Mouse (Mus musculus): Measurements from ENCODE around the gene Tnni3k.
"Not testable (repeated sequence)": the region's sequence is repeated elsewhere in the genome, so short reads cannot be mapped to it uniquely, and the experiment has no call there.

Gene Tnni3k

GRCm38 (mm10) chr3:154824713-154825112 is 230.5 kb downstream of the Tnni3k start:
- no peak for DNase-seq

- not testable (repeated sequence) for DNase-seq
Observed at GRCm38 (mm10) chr3:154819684-154820083, 235.5 kb downstream of the Tnni3k start.

DNA sequence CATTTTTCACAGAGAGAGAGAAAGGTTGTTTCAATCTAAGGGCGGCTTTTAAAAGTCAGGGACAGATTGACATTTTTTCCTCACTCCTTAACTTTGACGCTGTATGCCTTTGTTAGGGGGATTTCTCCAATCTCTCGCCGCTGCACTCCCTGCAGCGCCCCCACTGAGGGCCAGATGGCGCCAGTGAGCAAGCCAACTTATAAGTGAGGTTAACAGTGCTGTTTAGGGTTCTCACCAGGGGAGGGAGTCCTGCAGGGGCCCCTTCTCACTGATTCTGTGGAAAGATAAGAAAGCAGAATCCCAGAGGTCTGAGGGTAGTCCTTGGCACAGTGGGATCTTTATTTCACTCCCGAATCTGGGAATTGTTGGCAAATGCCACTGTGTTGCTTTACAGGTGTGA is 237.5 kb downstream of the Tnni3k start:
- DNase-seq: peak; percentile 62 to 65

DNA sequence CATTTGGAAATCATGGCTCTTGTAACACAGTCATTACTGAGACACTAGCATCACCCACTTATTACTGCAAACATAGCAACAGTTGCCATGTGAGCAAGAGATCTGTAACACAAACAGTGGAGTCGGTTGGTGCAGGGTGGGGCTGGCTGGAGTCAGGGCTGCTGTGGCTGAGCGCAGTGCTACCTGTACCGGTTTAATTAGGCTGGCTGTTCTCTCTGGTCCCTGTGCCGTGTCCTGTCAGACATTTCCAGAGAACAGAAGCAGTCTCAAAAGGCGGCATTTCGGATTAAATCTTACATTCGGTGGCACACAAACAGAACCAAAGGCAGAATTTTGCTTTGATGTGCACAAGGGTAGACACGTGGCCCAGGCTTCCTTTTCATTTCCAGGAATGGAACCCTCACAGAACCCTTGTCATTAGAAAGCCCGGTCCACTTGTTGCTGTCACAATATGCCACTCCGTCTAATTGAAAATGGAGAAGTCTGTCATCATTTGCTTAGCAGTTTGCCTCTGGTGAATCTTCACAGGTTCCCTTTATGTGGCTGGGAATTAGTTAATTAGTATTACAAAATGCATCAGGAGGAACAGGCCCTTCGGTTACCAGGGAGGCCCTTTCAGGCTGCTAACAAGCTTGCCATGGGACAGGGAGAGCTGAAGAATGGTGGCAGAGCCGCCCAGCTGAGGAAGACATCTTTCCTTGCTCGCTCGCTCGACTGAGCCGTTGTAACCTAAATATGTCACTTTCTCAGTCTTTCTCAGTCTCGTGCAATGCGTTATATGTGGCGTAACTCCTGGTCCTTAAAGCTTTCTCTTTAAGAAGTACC is 238.2 kb downstream of the Tnni3k start:
- DNase-seq: no peak

DNA sequence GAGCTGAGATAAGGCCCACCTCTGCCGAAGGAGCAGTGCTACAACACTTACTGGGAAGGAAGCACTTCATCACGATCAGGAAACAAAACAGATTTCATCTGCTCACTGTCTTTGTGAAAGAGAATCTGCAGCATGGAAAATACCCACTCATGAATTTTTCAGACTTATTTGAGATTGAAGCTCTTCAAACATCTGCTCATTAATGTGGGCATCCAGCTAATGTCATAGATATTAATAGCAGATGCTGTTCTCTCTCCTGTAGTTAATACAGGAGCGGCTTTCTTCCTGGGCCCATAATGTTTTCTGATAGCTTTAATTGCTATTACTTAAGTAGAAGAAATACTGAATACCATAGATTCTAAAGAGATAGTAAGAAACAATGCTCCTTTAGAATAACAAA is 239.0 kb downstream of the Tnni3k start:
- DNase-seq: no peak

DNA sequence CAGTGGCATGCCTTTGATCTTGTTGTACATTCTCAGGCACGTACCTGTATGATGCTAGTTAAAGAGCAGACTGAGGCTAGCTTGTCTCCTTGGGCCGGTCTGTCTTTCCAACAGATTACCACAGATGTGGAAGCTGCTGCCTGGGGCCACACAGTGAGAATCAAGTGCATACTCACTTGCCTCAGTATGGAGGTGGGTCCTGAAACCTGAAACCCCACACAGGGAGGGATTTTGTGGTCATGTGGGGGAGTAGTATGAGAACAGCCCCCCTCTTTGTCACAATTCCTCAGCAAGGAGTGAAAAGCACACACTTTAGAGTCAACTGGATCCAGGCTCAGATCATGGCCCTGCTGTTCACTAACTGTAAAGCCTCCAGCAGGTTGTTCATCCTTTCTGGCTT is 239.6 kb downstream of the Tnni3k start:
- no peak for DNase-seq

- no peak for DNase-seq
Observed at GRCm38 (mm10) chr3:154812893-154813292, 242.3 kb downstream of the Tnni3k start.

GRCm38 (mm10) chr3:154811833-154812232 is 243.4 kb downstream of the Tnni3k start:
- DNase-seq: no peak

DNA sequence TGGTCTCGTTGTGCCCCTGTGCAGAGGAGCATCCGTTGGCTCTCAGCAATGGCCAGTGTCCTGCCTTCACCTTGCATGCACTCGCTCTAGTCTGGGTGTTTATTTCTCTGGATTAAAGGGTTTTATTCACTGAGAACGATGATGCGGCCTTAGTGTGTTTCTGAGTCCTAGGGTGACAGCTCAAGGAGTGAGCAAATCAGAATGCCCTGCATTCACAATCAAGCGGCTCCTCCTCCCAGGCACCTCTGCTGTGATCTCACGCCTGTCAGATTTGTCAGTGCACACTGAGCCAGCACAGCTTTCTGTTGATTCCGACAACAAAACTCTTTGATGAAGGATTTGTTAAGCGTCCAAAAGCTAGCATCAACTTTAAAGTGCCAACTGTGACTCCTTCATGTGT is 243.9 kb downstream of the Tnni3k start:
- DNase-seq: no peak

DNA sequence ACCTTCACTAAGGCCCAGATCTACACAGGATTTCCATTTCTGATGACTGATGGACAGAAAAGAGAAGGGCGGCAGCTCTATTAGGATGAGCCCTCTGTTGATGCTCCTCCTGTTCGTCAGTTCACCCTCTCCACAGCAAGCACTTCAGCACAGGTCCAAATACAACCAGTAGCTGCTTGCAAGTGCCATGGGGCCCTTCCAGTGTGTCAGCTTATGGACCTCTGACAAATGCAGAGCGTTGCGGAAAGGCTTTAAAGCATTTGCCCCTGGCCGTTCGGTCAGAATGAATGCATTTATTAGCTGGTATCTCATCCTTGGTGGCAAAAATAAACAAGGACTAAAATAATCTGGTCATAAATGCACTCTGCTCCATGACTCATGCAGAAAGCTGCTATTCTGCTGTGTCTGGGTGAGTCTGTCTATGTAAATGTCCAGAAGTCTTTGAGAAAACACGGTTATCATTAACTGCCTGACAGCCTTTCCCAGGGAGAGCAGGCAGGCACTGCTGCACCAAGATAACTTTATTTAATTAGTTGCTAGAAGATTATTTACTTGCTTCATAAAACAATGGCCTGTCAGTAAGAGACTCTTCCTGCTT is 244.8 kb downstream of the Tnni3k start:
- no peak for DNase-seq

DNA sequence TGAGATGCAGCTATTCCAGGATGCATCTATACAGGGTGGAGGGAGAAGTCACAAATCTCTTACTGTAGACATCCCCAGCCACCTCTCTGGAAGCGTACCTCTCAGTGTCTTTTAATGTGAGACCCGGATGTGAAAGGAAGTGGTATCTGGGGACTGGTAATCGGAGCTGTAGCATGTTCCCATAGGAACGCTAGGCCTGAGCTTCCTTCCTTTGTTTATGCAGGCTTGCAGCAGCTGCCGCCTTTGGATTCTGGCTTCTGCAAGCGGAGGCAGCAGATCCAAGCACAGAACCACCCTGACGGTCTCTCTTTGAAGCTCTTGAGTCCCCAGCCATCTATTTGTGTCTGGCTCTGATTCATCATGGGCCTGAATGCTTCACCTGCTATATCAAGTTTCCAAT is 248.6 kb downstream of the Tnni3k start:
- DNase-seq: no peak

DNA sequence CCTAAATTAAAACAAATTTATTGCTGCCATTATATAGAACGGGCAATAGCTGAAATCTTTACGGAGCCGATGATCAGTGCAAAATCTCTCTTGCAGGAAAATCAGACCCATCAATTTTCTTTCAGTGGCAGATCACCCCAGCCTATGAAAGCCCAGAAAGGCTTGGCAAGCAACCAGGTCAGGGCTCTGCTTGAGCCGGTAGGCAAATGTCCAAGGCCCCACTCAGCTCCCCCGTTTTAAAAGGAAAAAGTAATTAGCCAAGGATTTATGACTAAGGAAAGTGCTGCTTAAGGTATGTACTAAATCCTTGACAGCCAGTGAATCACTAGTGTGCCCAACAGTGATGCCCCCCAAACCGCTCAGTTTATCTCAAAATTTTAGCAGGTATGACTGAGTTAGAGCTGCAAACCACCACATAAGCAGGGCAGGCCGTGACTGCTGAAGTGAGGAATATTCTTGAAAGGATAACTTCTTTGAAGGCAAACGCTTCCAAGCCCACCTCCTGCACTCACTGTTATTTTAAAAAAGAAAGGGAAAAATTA is 254.2 kb downstream of the Tnni3k start:
- peak; percentile 11 to 14 for DNase-seq

DNA sequence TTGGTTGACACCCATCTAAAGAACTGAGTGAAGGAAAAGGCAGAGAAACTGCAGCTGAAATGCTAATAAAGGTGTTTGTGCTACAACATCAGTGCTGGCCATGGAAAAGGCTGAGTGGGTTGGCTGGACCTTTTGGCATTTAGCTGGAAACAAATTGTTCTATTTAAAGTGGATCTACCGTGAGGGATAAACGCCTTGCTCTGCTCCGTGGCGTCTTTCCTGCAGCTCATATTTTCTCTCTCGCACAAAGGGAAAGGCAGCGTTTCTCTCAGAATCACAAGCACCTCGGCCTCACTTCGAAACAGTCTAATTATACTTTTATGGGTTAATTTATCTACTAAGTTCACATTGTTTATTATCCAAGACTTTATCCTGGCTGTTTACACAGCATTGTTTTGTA is 254.8 kb downstream of the Tnni3k start:
- no peak for DNase-seq

- DNase-seq: peak; percentile 21 to 36
Observed at GRCm38 (mm10) chr3:154798806-154799205, 256.4 kb downstream of the Tnni3k start.

- no peak for DNase-seq
Observed at GRCm38 (mm10) chr3:154793571-154793970, 261.6 kb downstream of the Tnni3k start.

- DNase-seq: no peak
Observed at GRCm38 (mm10) chr3:154787611-154788010, 267.6 kb downstream of the Tnni3k start.

GRCm38 (mm10) chr3:154786354-154786753 is 268.9 kb downstream of the Tnni3k start:
- no peak for DNase-seq

- no peak for DNase-seq
Observed at GRCm38 (mm10) chr3:154778836-154779595, 276.2 kb downstream of the Tnni3k start.

- DNase-seq: no peak
Observed at GRCm38 (mm10) chr3:154771651-154772050, 283.6 kb downstream of the Tnni3k start.

DNA sequence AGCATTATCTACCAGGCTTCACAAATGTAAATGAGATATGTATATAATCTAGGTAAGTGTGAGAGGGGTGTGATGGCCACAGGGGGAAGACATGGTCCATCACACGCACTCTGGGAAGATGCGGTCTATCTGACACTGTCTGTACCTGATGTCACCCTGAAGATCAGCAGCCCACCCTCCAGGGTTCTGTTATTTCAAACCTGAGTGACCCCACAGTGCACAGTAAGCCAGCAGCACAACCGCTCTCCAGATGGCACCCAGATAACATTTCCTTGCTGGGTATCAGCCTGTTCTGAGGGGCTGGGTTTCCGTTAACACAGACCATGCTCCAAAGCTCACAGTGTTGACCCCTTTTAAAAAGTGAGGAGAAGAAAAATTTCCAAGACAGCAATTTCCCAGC is 288.9 kb downstream of the Tnni3k start:
- no peak for DNase-seq

GRCm38 (mm10) chr3:154764115-154764514 is 291.1 kb downstream of the Tnni3k start:
- no peak for DNase-seq

DNA sequence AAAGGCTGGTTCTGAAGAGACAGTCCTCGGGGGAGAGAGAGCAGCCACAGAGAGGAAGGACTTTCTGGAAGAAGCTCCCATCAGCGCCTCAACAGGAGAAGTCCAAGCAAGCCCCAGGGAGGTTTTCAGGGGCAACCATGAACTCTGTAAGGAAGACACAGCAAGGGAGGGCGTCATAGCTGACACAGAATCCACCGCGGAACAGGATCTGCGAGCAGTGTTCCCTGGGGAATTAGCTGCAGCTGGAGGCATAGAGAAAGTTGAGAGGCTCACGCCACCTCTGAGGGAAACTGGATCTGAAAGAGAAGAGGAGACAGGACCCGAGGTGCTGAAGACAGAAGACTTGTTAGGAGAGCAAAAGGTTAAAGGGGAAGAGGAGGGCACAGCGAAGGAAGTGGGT is 291.8 kb downstream of the Tnni3k start:
- DNase-seq: no peak

- DNase-seq: no peak
Observed at GRCm38 (mm10) chr3:154761108-154761507, 294.1 kb downstream of the Tnni3k start.
